Mouse (Mus musculus) brain, embryonic 18.5 days (tissue): Measurements from ENCODE around the gene Mmd2.

ENCODE experiments used
- DNase-seq: peaks from one replicate; pipeline ENCODE4 v3.0.0-alpha.2; 2012; ENCODE audit warnings: low read depth, low spot score

Gene Mmd2

DNA sequence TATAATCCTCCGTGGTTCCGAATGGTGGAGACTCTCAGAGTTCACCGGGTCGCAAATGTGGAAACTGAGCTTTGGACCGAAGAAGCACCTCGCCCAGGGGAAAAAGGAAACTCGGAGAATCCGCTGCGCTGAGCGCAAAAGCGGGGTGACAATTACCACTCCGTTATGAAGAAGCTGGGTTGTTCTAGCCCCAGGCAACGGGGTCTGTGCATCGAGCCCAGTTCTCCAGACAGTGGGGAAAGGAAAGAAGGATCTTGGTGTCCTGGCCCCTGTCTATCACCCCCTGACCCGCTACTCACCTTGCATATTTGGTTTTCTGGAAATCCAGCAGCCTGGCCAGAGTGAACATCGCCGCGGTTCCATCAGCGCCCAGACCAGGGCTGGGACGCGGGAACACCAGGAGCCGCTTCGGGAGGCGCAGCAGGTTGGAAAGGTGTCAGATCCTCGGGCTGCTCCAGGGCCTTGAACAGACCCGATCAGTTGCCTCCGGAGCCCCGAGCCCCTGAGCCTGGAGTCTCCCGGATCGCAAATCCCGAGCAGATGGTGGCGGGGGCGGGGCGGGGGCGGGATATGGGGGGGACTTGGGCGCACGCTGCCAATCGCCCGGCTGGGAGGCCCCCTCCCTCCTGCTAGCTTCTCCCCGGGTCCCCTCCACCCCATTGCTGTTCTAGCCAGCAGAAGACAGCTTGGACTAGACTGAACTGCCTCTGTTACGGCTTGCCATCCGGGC lies at the start of gene Mmd2:
Gene Mmd2, minus strand, starts transcription at position 542 of the 730 bp plus-strand sequence.
- DNase-seq: peak; percentile 52

- DNase-seq: no peak
Measured at GRCm38 (mm10) chr5:142652266-142652665, 43.7 kb upstream of the Mmd2 start.

GRCm38 (mm10) chr5:142650794-142651497 lies 42.3 kb upstream of the Mmd2 start:
- DNase-seq: no peak

DNA sequence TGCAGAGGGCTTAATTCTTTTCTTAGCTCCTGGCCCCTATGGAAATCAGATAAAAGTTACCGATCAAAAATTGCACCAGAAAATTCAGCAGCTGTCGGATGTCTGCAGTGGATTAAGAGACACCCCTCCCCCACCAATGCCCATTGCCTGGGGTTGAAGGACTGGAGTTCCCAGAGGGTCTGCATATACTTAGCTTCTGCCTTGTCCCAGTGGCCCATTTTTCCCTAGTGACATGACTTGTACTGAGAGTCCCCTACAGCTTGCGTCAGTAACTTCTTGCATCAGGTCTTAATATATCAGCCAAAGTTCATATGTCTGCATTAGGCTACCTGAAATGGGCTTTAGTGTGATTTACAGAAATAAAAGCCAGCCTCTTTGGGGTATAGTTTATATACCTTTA lies 41.8 kb upstream of the Mmd2 start:
- DNase-seq: no peak

DNA sequence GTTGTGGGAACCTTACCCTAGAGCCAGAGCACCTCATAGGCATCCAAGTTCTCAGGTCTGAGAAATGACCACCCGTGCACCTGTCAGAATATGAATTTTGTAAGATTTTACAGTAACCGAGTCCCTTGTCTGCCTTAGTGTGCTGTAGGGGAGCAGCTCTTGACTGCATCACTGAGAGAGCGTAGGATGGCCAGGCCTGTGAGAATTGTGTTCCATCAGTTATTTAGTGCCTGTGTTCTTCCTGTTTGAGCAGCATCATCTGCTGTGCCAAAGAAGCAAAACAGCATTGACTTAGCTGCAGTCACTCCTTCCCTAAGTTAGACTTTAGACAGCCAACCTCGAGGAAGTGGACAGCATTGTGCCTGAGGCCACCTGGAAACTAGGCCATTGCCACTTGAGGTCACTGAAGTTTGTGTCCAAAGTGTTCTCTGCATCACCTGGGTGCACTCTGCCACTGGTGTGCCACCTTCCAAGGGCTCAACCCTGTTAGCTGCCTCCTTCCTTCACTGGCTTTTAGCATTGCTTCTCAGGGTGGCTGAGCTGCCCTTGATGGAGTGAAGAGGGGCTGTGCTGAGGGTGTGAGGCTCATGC lies 41.0 kb upstream of the Mmd2 start:
- DNase-seq: no peak

- DNase-seq: no peak
Measured at GRCm38 (mm10) chr5:142648162-142648561, 39.6 kb upstream of the Mmd2 start.

DNA sequence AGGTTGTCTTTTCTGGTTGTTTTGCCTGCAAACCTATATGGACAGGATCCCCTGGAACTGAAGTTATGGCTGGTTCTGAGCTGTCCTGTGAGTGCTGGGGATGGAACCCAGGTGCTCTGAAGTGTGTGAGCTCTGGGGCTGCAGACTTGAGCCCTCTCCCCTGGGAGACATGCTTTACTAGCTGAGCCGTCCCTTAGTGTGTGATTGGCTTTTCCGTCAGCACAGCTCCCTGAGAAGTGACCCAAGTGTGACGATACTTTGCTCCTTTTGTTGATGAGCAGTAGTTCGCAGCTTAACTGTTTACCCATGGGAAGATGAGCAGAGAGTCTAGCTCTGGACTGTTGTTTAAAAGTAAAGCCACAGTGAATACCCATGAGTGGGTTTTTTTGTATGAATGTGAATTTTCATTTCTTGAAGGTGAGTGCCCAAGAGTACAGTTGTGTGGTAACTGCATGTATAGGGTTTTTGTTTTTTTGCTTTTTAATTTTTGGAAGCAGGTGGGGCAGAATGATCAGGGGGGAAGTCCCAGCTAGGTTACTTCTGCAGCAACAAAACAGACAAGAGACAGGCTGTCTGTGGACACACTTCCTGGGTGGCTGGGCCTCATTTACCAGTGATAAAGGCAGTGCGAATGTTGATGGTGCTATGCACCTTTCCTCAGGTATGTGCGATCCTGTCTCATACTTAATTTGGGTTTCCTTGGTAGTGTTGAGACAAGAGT lies 32.9 kb upstream of the Mmd2 start:
- DNase-seq: no peak

GRCm38 (mm10) chr5:142640088-142640487 lies 31.5 kb upstream of the Mmd2 start:
- no peak for DNase-seq

GRCm38 (mm10) chr5:142637823-142638222 lies 29.2 kb upstream of the Mmd2 start:
- no peak for DNase-seq

- DNase-seq: no peak
Measured at GRCm38 (mm10) chr5:142630224-142630623, 21.6 kb upstream of the Mmd2 start.

GRCm38 (mm10) chr5:142629663-142630025 lies 21.0 kb upstream of the Mmd2 start:
- no peak for DNase-seq

GRCm38 (mm10) chr5:142628726-142629662 lies 20.4 kb upstream of the Mmd2 start:
- peak; percentile 89 for DNase-seq

- DNase-seq: no peak
Measured at GRCm38 (mm10) chr5:142627398-142627797, 18.8 kb upstream of the Mmd2 start, which contains the start of gene Wipi2. Gene Wipi2 (plus strand): TSS chr5:142627698.

DNA sequence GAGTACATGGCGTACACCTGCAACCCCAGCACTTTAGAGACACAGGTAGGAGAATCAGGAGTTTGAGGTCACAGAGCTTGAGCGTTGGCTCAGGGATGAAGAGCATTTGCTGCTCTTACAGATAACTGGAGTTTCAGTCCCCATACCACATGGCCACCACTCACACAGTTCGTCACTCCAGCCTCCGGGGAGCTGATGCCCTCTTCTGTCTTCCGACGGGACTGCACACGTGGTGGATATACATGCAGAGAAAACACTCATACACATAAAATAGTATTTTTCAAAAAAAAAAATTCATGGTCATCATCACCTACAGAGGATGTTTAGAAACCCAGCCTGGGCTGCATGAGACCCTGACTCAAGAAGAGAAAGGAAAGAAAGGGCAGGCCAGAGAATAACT lies 14.5 kb upstream of the Mmd2 start:
- DNase-seq: no peak

DNA sequence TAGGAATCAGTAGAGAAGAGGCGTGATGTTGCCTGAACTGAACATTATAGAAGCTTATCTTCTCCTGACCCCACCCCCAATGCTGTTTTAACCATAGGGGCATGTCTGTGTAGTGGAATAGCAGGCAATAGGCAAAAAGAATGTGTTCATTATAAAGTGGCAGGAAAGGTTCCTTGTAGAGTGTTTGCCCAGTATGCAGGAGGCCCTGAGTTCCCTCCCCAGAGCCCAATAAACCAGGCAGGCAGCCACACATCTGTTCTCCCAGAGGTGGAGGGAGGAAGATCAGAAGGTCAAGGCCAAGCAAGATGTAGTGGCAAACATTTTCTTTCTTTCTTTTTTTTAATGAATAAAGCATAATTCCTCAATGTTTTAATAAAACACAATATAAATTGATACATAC lies 13.5 kb upstream of the Mmd2 start:
- no peak for DNase-seq

DNA sequence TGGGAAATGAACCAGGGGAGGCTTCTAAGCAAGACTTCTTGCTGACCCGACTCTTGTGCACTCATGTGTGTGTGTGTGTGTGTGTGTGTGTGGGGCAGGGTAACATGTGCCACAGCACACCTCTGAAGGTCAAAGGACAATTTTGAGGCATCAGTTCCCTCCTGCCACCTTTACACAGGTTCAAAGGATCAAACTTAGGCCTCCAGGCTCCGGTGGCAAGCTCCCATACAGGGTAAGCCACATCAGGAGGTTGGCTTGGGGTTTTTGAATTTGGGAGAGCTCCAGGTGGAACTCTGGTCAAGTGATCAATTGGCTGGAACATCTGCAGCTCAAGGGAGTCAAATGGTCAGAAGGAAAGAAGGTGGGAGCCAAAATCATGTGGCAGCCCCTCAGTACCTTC lies 12.8 kb upstream of the Mmd2 start:
- DNase-seq: no peak

- no peak for DNase-seq
Measured at GRCm38 (mm10) chr5:142619866-142620265, 11.3 kb upstream of the Mmd2 start.

- DNase-seq: no peak
Measured at GRCm38 (mm10) chr5:142616326-142616725, 7.7 kb upstream of the Mmd2 start.

GRCm38 (mm10) chr5:142615638-142616037 lies 7.0 kb upstream of the Mmd2 start:
- DNase-seq: no peak

DNA sequence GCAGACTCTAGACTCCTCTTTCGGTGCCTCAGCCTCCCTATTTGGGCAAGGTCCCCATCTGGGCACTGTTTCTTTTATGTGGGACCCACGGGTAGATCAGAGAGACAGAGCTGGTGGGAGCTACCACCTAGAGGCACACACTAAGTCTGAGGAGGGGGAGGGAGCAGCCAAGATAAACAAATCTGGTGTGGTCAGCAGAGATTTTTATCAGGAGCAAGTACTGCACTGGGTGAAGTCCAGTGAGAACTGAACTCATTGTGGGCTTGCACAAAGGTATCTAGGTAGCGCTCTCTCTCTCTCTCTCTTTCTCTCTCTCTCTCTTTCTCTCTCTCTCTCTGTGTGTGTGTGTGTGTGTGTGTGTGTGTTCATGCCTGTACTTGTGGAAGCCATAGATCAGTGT lies 5.9 kb upstream of the Mmd2 start:
- no peak for DNase-seq

DNA sequence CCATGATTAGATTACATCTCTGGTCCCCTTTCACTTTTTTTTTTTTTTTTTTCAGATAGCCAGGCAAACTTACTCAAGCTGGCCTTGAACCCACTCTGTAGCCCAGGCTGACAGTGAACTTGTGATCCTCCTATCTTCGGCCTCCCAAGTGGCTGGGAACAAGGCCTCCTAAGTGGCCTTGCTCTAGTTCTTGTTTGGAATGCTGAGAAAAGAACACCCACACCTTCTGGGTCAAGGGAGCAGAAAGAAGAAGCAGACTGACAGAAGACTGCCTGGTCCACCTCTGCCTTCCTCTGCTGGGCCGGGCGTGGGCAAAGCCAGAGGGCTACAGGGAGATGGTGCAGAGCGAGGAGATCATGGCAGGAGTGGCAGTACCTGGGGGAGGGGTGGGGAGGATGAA lies 1.8 kb upstream of the Mmd2 start:
- no peak for DNase-seq
